Mouse (Mus musculus): ENCODE results near the gene Fryl. TPM values are rescaled to one million over a fixed set of nuclear protein-coding genes. Genes with fewer than 3 reads are reported as not detected.

Fryl gene
- polyA plus RNA-seq, 1 experiment from 2014 or later = 24.2 TPM

DNA sequence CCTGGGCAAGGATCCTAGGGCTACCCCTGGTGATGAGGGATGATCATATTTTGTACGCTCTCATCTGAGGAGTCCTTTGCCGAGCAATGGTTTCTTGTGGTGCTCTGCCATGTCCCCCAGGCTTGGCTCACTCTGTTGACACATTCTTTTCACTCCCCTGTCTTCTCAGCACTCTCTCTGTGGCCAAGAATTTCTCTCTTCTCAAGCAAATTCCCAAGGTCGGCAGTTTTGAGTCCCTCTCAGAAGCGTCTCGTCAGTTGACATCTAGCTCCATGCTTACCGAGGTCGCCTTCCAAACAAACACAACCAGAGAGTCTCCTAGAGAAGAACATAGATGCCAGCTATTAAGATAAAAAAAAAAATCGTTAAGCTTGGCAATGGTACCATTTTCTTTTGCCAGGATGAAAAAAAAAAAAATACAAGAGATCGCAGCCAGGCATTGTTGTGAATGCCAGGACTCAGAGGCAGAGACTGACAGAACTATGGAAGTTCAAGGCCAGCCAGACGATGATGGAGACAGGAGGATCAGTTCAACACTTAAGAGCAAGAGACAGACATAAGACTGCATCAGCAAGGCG is 12.3 kb upstream of the Fryl start:
- no peak overlapping the region for H3K4me3 ChIP-seq (ENCODE audit: low read depth, low read length)
- no peaks in the 10 kb centered on the region for H3K9me3 ChIP-seq (ENCODE audit: control insufficient read depth, low read length)
- no peaks in the 10 kb centered on the region for H3K4me1 ChIP-seq (ENCODE audit: control insufficient read depth, insufficient read depth, low read length)
- no peak overlapping the region for H3K4me2 ChIP-seq (ENCODE audit: low read depth, severe bottlenecking)
- 86% methylated on average over 11 of the region's 11 CpGs for WGBS
- H3K9ac ChIP-seq (ENCODE audit: low read length) = no peak overlapping the region
- ATAC-seq (ENCODE audit: insufficient number of reproducible peaks, low FRiP score, low TSS enrichment, low read depth) (no peak), DNase-seq (ENCODE audit: low spot score) (no peak)
- H3K27me3 ChIP-seq (ENCODE audit: control insufficient read depth, insufficient read depth, low read length) = no peaks in the 10 kb centered on the region
- H3K27ac ChIP-seq (replicated peaks; ENCODE audit: low read depth, low read length) = no peak overlapping the region
- H3K36me3 ChIP-seq (ENCODE audit: control insufficient read depth, insufficient read depth, low read length) = no peaks in the 10 kb centered on the region

DNA sequence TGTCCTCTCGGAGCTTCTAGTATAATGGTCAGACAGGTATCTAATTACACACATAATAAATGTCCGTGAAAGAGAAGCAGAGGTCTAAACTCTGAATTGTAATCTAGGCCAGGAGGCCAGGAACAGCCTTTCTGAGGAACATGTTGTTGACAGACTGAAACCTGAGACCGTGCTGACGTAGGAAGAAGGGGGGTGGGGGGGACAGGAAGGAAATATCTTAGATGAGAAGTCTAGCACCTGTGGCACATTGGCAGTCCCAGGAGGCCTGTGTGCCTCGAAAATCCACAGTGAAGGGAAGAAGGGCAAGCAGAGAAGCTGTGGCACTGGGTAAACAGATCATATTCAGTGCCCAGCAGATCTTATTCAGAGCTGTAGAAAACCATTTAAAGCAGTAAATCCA is 9.0 kb upstream of the Fryl start:
- Histone ChIP-seq H3K4me3 (ENCODE audit: low read depth, low read length) (no peak overlapping the region), H3K27ac (replicated peaks; ENCODE audit: low read depth, low read length) (no peak overlapping the region; the same call in 1 of the 2 replicates), H3K9me3 (ENCODE audit: control insufficient read depth, low read length) (no peaks in the 10 kb centered on the region), H3K4me1 (ENCODE audit: control insufficient read depth, insufficient read depth, low read length) (no peaks in the 10 kb centered on the region), H3K4me2 (ENCODE audit: low read depth, severe bottlenecking) (no peak overlapping the region), H3K36me3 (ENCODE audit: control insufficient read depth, insufficient read depth, low read length) (no peaks in the 10 kb centered on the region), H3K9ac (ENCODE audit: low read length) (no peak overlapping the region), H3K27me3 (ENCODE audit: control insufficient read depth, insufficient read depth, low read length) (no peaks in the 10 kb centered on the region)
- WGBS = 11% methylated on average over 5 of the region's 5 CpGs
- no peak for ATAC-seq (ENCODE audit: insufficient number of reproducible peaks, low FRiP score, low TSS enrichment, low read depth)
- peak; percentile 59 for DNase-seq (ENCODE audit: low spot score)

DNA sequence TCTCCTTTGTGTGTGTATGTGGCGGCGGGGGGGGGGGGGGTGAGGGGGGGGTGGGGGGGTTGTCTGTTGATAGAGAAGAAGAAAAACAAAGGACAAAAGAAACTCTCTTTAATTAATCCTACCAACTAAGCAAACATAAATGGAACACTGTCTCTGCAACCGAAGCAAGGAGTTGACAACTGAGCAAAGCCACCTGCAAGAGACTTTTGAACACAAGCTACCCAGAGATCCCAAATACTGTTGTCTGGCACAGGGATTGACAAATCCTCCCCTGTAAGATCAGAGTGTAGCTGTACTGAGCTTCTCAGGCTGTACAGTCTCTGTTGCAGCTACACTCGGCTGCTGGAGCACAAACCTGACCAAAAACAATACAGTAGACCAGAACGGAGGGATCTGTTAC is 7.7 kb upstream of the Fryl start:
- no peaks in the 10 kb centered on the region for H3K27me3 ChIP-seq (ENCODE audit: control insufficient read depth, insufficient read depth, low read length)
- H3K4me1 ChIP-seq (ENCODE audit: control insufficient read depth, insufficient read depth, low read length) = no peaks in the 10 kb centered on the region
- ATAC-seq (ENCODE audit: insufficient number of reproducible peaks, low FRiP score, low TSS enrichment, low read depth) = no peak
- DNase-seq (ENCODE audit: low spot score) = no peak
- H3K9ac ChIP-seq (ENCODE audit: low read length) = no peak overlapping the region
- H3K36me3 ChIP-seq (ENCODE audit: control insufficient read depth, insufficient read depth, low read length) = no peaks in the 10 kb centered on the region
- no peak overlapping the region for H3K4me3 ChIP-seq (ENCODE audit: low read depth, low read length)
- no peak overlapping the region for H3K4me2 ChIP-seq (ENCODE audit: low read depth, severe bottlenecking)
- H3K27ac ChIP-seq (replicated peaks; ENCODE audit: low read depth, low read length) = no peak overlapping the region
- 91% methylated on average over 3 of the region's 5 CpGs for WGBS
- H3K9me3 ChIP-seq (ENCODE audit: control insufficient read depth, low read length) = no peaks in the 10 kb centered on the region

- Histone ChIP-seq H3K9ac (ENCODE audit: low read length) (no peak overlapping the region), H3K27ac (replicated peaks; ENCODE audit: low read depth, low read length) (no peak overlapping the region), H3K4me1 (ENCODE audit: control insufficient read depth, insufficient read depth, low read length) (peaks cover 3% of the 10 kb centered on the region; the same call in 1 of the 2 replicates), H3K27me3 (ENCODE audit: control insufficient read depth, insufficient read depth, low read length) (no peaks in the 10 kb centered on the region), H3K4me2 (ENCODE audit: low read depth, severe bottlenecking) (no peak overlapping the region; the same call in 1 of the 2 replicates), H3K4me3 (ENCODE audit: low read depth, low read length) (no peak overlapping the region), H3K36me3 (ENCODE audit: control insufficient read depth, insufficient read depth, low read length) (no peaks in the 10 kb centered on the region), H3K9me3 (ENCODE audit: control insufficient read depth, low read length) (no peaks in the 10 kb centered on the region)
- 51% methylated on average over 8 of the region's 8 CpGs for WGBS
- DNase-seq (ENCODE audit: low spot score) = no peak
- no peak for ATAC-seq (ENCODE audit: insufficient number of reproducible peaks, low FRiP score, low TSS enrichment, low read depth)
Observed at GRCm38 (mm10) chr5:73257723-73258122, 1.3 kb upstream of the Fryl start.

DNA sequence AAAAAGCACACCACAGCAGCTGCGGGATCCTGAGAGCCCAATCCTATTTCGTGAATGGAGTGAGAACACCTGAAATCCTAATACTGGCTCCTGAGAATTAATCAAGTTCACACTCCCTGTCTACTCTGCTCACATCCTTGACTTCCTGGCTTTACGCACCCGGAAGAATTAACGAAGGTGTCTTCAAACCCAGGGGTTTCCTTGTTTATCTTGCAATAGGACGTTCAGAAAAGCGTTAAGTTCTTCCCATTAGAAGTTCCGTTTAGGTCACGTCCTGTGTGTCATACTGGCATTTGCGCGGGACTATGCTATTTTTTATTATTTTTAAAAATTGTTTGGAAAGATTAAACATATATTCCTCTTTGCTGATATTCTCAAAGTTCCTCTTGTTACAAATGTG is 677 bp upstream of the Fryl start:
- 0 out of 2 replicates have a peak, but pooled peaks have one; percentile 0 for ATAC-seq (ENCODE audit: insufficient number of reproducible peaks, low FRiP score, low TSS enrichment, low read depth)
- peak overlapping the region; percentile 21 for H3K4me3 ChIP-seq (ENCODE audit: low read depth, low read length)
- H3K9me3 ChIP-seq (ENCODE audit: control insufficient read depth, low read length) = no peaks in the 10 kb centered on the region
- peak overlapping the region; percentile 42; the same call in 1 of the 2 replicates for H3K4me2 ChIP-seq (ENCODE audit: low read depth, severe bottlenecking)
- no peak overlapping the region for H3K9ac ChIP-seq (ENCODE audit: low read length)
- H3K27me3 ChIP-seq (ENCODE audit: control insufficient read depth, insufficient read depth, low read length) = no peaks in the 10 kb centered on the region
- H3K27ac ChIP-seq (replicated peaks; ENCODE audit: low read depth, low read length) = no peak overlapping the region
- H3K4me1 ChIP-seq (ENCODE audit: control insufficient read depth, insufficient read depth, low read length) = peaks cover 3% of the 10 kb centered on the region; the same call in 1 of the 2 replicates
- H3K36me3 ChIP-seq (ENCODE audit: control insufficient read depth, insufficient read depth, low read length) = no peaks in the 10 kb centered on the region
- whole genome bisulfite sequencing = 5% methylated on average over 11 of the region's 11 CpGs
- DNase-seq (ENCODE audit: low spot score) = no peak

DNA sequence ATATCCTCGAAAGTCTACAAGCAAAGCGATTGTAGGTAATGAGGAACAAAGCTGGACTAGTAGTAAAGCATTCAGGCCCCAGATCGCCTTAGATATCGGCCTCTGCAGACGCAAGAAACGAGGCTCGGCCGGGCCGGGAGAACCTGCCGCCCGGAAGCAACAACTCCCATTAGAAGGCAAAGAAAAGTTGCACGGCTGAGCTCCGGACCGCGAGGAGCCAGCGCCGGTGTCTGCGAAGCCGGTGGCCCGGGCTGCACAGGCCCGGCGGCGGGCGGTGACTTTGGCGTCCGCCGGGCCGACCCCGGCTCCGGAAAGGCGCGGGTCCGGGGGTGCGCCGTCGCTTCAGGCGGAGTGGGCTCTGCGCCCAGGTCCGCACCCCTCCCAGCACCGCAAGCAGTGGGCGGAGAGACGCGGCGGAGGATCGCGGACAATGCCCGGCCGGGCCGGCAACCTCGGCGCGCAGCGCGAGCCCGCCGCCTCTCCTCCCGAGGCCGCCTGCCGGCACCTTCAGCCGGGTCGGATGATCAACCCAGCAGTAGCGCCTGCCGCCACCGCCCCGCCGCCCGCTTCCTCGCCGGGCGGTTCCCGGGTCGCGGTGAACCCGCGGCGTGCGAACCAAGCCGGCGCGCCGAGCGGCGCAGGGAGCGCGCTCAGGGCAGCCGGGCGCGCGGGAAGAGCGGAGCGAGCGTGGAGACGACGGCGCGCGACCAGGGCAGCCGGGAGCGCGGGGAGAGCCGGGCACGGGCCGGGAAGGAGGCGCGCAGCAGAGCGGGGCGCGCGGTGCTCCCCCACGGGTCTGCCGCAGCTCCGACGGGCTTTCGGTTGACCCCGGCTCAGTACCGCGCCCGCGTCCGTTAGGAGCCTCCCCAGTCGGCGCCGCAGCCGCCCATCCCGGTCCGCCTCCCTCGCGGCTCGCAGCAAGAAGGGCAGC is 833 bp downstream of the Fryl start:
- H3K27ac ChIP-seq (replicated peaks; ENCODE audit: low read depth, low read length) = peak overlapping the region; percentile 84
- WGBS = under 1% methylated on average over 121 of the region's 129 CpGs
- H3K4me3 ChIP-seq (ENCODE audit: low read depth, low read length) = peak overlapping the region; percentile 80
- H3K9ac ChIP-seq (ENCODE audit: low read length) = peak overlapping the region; percentile 79
- no peaks in the 10 kb centered on the region for H3K9me3 ChIP-seq (ENCODE audit: control insufficient read depth, low read length)
- H3K36me3 ChIP-seq (ENCODE audit: control insufficient read depth, insufficient read depth, low read length) = no peaks in the 10 kb centered on the region
- H3K4me1 ChIP-seq (ENCODE audit: control insufficient read depth, insufficient read depth, low read length) = peaks cover 3% of the 10 kb centered on the region; the same call in 1 of the 2 replicates
- ATAC-seq (ENCODE audit: insufficient number of reproducible peaks, low FRiP score, low TSS enrichment, low read depth) (peak; percentile 28), DNase-seq (ENCODE audit: low spot score) (peak; percentile 69)
- peak overlapping the region; percentile 77 for H3K4me2 ChIP-seq (ENCODE audit: low read depth, severe bottlenecking)
- H3K27me3 ChIP-seq (ENCODE audit: control insufficient read depth, insufficient read depth, low read length) = no peaks in the 10 kb centered on the region

- ATAC-seq (ENCODE audit: insufficient number of reproducible peaks, low FRiP score, low TSS enrichment, low read depth) = no peak
- Histone ChIP-seq H3K4me1 (ENCODE audit: control insufficient read depth, insufficient read depth, low read length) (peaks cover 3% of the 10 kb centered on the region; the same call in 1 of the 2 replicates), H3K27me3 (ENCODE audit: control insufficient read depth, insufficient read depth, low read length) (no peaks in the 10 kb centered on the region), H3K9ac (ENCODE audit: low read length) (peak overlapping the region; percentile 79), H3K4me3 (ENCODE audit: low read depth, low read length) (peak overlapping the region; percentile 80), H3K27ac (replicated peaks; ENCODE audit: low read depth, low read length) (no peak overlapping the region), H3K4me2 (ENCODE audit: low read depth, severe bottlenecking) (peak overlapping the region; percentile 77), H3K36me3 (ENCODE audit: control insufficient read depth, insufficient read depth, low read length) (no peaks in the 10 kb centered on the region), H3K9me3 (ENCODE audit: control insufficient read depth, low read length) (no peaks in the 10 kb centered on the region)
- no peak for DNase-seq (ENCODE audit: low spot score)
- 62% methylated on average over 5 of the region's 5 CpGs for WGBS
Observed at GRCm38 (mm10) chr5:73254660-73255059, 1.8 kb downstream of the Fryl start.

DNA sequence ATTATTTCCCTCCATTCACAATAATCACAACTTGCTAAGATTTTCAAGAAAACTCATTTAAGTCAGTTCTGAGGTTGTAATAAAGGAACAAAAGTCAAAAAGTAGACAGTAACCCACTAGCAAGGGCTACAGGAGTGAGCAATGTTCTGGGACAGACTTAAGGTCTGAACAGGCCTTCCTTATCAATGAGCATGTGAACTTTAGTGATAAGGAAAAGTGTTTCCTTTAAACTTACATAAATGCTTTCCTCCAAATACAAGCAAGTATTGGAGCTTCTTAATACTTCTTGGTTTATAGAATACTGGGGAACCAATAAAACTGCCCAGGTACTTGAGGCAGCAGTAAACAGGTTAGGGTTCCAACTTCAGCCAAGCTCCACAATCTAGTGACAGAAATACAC is 3.7 kb downstream of the Fryl start:
- no peak overlapping the region for H3K4me2 ChIP-seq (ENCODE audit: low read depth, severe bottlenecking)

More for the DNA sequence above, 3.7 kb downstream of the Fryl start:
- no peak overlapping the region for H3K4me3 ChIP-seq (ENCODE audit: low read depth, low read length)
- H3K36me3 ChIP-seq (ENCODE audit: control insufficient read depth, insufficient read depth, low read length) = no peaks in the 10 kb centered on the region
- H3K9me3 ChIP-seq (ENCODE audit: control insufficient read depth, low read length) = no peaks in the 10 kb centered on the region
- no peak overlapping the region for H3K9ac ChIP-seq (ENCODE audit: low read length)
- peaks cover 3% of the 10 kb centered on the region; the same call in 1 of the 2 replicates for H3K4me1 ChIP-seq (ENCODE audit: control insufficient read depth, insufficient read depth, low read length)
- no peaks in the 10 kb centered on the region for H3K27me3 ChIP-seq (ENCODE audit: control insufficient read depth, insufficient read depth, low read length)
- ATAC-seq (ENCODE audit: insufficient number of reproducible peaks, low FRiP score, low TSS enrichment, low read depth) = no peak
- DNase-seq (ENCODE audit: low spot score) = no peak
- H3K27ac ChIP-seq (replicated peaks; ENCODE audit: low read depth, low read length) = no peak overlapping the region

Data from limb, embryonic 11.5 days (tissue).